Mouse (Mus musculus) brain, adult 2 months (tissue): ENCODE measurements around the gene Adh7.

Experiments used
- DNase-seq: peaks from one replicate; pipeline ENCODE4 v3.0.0; 2011; ENCODE audit warnings: low read depth, low spot score

Gene Adh7

DNA sequence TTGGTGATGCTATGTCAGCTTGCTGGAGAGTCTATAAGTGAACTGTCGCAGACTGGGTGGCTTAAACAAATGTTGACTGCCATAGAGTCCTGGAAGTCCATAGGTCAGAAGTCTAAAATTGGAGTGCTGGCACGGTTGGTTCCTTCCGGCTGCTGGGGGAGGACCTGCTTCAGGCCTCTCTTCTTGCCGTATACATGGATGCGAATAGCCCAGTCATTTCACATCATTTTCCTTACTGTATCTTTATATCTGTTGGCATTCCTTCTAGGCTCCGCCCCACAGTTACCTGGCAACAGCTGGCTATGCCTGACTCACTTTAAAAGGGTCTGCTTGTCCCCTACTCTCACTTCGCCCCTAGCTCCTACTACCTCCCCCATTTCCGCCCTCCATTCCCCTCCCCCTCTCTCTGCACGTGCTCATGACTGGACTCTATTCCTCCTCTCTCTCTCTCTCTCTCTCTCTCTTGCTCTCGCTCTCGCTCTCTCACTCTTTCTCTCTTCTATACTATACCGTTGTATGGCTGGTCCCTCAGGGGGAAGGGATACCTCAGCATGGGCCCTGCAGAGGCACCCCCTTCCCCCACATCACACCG is 6.9 kb downstream of the Adh7 start:
- no peak for DNase-seq

DNA sequence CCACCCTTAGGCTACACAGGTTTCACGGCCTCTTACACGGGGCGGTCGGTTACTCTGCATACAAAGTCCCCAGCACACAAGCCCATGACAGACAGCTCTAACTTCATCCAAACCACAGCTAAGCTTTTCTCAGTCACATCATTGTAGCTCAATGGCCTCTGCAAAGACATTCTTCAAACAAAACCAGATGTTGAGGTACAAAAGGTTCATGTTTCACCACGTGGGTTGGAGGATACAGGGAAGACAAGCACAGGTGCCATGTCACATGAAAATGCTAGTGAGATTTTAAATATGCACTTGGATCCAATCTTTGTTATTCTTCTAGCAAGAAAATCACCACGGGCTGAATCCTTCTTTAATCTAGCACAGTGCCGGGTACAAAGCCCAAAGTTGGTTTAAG is 7.8 kb downstream of the Adh7 start:
- DNase-seq = no peak

DNA sequence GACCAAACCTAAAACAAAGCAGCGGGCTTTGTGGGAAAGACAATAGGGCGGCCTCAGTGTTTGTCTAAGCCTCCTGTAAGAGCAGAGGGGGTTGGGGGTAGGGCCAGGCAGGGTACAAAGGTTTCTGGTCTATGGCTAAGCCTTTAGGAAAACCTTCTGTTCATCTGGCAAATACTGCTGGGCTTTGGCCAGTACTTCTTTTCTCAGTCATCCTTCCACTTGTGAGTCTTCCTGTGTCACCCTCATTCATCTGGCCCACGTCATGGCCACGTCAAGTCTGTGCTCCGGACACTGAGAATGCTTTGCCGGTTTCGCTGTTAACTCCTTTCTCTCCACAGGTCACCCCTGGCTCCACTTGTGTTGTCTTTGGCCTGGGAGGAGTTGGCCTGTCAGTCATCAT is 8.3 kb downstream of the Adh7 start:
- no peak for DNase-seq

DNA sequence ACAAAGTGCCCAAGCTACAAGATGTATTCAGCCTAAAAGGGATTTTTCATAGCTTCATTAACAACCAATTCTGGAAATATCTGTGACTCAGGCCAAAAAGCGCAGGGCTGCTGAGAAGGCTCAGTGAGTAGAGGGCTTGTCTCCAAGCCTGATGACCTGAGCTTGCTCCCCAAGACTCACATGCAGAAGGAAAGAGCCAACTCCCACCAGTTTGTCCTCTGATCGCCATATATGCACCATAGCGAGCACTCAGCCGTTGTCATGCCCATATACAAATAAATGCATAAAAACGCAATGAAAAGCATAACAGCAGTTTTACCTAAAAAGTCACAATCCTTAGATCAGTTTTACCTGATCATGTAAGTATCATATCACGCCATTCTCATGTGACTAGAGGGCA is 8.9 kb downstream of the Adh7 start:
- no peak for DNase-seq

DNA sequence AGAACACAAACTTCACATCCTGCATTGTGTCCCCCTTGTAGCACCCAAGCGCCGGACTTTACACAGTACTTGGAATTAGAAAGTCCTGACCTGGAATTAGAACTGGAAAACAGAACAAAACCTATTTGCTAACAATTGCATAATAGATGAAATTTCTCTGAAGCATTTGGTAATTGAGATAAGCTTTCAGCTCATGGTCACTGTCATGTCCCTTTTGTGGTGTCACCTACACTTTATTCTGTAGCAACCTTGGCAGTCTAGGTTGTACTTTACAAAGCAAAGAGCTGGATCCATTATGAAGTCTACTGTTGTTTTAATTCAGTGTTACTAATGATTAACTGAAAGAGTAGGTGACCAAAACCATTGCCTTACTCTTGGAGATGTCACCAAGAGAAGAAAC is 9.5 kb downstream of the Adh7 start:
- DNase-seq = no peak

DNA sequence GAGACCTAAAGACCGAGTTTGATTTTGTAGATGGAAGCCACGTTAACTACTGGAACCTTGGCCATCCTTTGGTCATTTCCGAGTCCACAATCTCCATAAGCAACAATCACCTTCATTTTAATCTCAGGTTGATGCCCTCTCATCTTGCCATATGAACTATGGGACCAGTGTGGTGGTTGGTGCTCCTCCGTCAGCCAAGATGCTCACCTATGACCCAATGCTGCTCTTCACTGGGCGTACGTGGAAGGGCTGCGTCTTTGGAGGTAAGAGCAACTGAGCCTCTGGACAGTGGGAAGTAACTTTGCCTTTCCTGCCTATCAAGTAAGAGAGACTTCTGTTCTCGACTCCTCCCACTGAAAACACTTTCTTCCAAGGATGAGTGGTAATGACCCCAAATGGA is 10.2 kb downstream of the Adh7 start:
- DNase-seq = no peak

DNA sequence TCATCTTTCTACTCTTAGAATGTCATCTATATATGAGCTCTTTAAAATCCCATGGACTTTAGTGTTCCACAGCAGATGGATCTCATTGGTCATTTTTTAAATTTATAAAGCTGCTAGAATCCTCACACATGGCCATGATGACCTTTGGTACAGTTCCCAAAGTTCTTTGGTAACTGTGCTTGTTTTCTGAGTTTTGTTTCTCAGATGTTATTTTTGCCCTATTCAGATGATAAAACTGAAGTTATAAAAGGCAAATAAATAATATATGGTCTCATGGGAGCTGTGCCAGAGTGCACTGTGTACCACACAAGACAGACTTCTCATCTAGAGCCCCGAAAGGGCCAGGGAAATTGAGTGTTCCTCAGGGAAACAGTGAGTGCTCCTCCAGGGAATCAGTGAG is 11.9 kb downstream of the Adh7 start:
- DNase-seq = no peak

DNA sequence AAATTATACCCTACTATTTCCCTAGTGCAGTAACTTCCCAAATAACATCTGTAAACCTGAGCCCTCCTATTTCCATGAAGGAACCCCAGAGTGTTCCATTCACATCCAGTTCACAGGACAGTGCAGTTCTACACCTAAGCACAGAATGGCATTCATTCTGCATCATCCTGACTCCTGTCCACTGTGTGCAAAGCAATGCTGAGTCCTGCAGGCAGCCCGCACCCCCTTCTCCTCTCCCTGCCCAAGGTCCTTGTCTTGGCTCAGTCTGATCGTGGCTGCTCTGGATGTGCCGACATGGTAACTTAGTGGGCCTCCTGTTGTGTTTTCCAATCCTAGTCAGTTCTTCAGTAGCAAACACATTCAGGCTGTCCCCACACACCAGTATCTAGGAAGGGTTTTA is 12.7 kb downstream of the Adh7 start:
- no peak for DNase-seq

DNA sequence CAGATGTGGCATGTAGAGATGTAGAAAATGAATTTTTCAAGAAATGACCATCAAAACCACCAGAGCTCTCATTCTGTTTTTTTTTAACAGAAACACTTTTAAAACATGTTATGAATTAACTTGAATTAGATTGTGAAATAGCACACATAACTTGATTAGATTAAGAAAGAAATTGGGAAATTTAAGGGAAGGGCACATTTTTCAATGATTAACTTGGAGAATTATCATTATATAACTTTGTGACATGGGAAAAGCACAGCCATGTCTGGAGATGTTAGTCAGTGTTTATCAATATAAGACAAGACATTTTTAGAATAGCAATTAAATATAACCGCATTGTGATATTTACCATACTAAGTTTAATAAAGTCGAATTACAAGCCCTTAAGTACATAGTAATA is 14.0 kb downstream of the Adh7 start:
- no peak for DNase-seq

DNA sequence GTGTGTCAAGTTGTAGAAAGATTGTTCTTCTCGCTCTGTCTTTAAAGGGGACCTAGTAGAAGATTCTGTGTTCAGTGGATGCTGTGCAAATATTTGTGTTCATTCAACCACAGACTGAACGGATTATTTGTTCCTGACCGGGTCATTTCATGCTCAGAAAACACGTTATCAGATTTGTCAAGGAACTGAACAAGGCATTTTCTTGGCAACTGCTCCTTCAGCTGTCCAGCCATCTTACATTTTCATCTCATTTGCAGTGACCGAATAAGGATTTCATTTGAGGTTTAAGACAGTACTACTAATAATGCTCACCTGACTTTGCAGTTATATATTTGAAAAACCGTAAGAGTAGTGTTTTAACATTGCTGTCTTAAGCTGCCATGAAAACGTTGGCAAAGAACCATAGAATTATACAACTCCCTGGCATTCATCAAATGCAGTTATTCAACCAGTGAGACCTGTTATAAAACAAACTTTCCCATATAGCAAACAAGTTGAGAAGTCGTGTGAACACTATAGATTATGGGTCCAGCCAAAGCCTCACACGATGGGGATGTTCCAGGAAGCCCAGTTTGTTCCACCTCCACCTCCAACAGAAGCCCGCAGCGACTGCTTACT is 19.1 kb downstream of the Adh7 start:
- DNase-seq = peak; percentile 22

DNA sequence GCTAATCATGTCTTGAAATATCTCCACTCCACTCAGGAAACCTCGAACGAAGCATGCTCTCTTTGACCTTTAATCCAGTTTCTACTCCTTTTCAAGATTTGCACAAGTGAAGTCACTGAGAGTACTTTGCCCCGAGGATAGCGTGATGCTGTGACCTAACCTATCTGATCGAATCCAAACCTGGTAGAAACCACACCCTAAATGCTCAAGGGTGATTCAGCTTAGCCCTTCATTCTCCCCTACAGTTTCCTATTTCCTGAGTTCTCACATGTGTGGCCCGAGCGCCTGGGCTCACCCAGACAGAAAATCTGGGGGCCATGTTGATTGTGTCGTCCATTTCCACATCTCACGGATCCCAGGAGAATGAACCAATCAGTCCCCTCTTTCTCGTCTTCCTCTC is 20.5 kb downstream of the Adh7 start:
- no peak for DNase-seq

DNA sequence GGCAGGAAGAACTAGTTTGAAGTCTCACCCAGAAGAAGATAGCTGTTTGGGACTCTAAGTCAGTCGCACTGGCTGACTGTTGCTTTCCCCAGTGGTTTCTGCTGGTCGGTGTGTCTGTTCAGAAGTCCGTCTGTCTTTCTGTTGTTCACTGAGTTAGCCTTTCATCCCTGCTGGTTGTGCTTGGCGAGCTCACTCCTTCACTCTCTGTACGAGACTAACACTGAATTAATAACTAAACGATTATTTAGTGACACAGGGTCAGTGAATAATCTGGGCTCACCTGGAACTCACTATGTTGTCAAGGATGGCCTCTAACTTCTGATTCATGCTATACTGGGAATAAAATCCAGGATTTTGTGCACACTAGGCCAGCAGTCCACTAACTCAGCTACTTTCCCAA is 21.9 kb downstream of the Adh7 start:
- DNase-seq = no peak

DNA sequence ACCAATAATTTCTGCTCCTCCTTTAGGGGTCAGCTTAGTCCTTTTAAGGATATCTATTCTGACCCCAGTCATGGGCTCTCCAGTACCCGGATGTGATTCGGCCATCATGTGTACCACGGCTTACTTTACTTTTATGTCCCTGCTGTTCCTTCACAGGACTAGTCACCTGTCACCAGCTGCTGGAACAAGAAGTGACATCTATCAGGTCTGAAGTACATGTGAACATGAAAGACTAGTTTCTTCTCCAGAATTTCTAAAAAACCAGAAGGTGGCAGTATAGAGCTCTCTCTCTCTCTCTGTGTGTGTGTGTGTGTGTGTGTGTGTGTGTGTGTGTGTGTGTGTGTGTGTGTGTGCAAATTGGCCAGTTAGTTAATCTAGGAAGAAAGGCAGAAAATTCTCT is 22.9 kb downstream of the Adh7 start:
- peak; percentile 13 for DNase-seq

DNA sequence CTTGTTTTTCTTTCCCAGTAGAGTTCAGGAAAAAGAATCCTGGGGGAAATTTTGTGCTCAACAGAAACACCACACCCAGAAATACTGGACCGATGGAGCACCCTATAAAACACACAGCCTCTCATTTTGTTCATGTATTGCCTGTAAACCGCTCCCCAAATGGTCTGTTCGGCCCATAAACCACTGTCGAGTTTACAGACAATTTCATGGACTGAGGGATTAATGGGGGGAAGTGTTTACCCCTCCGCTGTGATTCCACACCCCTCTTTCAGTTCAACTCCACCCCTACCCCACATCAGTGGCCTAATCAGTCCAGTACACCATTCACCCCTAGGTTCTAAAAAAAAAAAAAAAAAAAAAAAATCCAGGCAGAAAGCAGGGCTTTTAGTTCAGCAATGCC is 23.4 kb downstream of the Adh7 start:
- no peak for DNase-seq

DNA sequence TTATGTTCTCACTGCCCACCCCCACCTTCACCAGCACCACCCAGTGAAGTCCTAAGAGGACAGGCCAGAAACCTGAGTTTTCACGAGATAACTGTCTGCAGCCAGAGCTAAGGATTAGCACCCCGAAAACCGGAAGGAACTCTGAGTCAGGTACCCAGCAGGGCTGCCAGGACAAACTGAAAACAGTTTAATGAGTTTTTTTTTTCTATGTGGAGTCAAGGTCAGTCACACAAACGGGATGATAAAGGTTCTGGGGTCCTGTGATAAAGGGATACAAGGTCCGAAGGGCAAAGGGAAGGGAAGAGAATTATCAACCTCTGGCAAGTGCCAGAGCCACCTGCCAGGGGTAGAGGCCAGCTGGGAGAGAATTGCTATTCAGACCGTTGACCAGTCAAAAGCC is 23.8 kb downstream of the Adh7 start:
- no peak for DNase-seq

DNA sequence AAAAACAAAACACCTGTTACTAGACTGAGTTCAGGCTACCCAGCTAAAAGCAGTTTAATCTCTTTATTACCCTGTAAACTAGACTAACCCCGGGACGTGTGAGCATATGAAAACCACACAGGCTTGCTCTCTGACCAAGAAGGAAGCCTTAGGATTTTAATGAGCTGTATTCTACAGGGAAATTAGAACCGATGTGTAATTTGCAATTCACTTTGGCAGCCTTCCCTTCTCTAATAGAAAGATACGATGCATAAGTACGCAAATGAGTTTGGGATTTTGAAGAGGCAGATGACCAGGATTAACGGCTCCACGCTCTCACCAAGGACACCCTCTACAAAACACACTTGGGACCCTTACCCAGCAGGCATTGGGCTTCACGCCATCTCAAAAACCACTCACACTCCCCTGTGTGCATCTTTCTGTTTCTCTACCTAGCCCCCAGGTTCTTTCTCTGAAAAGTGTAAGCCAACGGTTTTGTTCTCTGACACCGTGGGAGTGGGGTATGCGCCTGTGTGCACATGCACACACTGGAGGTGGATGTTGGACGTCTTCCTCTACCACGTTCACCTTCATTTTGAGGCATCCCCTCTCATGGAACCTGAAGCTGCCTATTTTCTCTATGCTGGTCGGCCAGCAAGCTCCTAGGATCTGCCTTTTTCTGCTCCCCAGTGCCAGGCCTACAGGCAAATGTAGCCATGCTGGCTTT is 24.6 kb downstream of the Adh7 start:
- DNase-seq = no peak

DNA sequence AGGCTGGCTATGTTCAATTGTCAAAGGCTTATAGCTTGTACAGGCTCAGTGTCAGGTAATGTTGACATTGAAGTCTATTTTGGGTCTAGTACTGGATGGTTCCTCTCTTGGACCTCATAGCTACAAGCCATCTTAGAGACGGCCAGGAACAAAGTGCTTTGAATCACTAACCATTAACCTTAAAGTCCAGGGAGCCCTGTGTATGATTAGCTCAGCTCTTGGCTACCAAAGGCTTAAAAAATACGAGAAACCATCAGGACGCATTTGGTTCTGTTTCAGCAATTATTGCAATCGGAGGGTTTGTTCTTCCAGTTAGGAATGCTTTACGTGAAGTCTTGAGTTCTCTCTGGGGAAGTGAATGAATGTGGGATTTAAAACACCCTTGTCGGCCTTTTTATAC is 25.4 kb downstream of the Adh7 start:
- DNase-seq = no peak

DNA sequence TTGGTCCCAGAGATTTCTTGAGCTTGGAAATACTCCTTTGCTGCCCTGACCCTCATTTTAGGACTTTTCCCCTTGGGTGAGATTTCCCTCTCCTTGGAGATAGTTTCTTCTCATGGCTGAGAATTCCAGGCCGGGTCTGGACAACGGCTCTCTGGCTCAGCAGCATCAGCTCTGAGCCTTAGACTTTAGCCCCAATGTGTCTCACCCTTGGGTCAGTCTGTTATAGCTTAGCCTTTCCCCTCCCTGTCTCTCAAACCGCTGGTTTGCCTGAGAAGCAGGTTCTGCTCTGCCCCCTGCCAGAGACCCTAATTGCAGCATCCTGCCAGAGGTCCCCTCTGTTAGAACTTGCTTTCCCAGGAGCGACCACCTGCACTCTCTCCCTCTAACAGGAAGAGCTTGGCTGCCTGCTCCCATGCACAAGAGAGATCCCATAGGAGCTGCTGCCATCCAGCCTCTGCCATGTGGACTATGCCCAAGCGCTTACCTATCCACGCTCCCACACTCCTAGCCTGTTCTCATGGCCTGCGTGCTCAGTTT is 26.8 kb downstream of the Adh7 start:
- DNase-seq = no peak

DNA sequence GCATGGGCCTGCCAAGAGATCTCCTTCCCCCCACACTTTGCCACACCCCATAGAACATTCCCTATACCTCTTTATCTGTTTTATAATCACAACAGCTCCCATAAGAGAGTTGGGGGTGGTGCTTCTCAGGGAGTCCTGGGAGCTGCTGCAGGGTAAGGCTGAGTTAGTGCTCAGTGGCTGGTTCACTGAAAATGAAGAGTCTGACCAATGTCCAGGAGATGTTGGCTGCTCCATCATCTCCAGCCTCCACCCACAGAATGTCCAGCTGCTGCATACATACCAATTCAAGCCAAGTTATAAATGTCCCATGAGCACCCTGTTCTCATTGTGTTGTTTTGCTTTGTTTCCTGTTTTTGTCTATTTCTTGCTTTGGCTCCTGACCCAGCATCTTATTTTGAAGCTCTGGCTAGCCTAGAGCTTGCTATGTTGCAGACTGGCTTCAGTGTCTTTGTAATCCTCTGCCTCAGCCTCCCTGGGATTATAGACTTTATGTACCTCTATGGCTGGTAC is 29.0 kb downstream of the Adh7 start:
- DNase-seq = no peak

DNA sequence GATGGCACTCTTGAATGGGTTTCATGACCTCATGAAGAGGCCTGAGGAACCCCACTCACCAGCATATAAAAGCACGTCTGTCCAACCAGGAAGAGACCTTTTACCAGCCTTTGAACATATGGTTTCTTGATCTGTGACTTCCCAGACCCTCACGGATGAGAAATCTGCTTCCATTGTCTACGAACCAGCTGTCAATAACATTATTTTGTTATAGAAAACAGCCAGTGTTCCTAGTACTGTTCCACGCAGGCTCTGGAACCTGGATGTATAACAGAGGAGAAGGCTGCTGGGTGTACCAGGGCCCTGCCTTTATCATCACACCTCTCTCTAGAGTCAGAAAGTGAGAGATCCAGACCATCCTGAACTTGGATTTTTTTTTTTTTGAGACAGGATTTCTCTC is 29.7 kb downstream of the Adh7 start:
- DNase-seq = no peak

DNA sequence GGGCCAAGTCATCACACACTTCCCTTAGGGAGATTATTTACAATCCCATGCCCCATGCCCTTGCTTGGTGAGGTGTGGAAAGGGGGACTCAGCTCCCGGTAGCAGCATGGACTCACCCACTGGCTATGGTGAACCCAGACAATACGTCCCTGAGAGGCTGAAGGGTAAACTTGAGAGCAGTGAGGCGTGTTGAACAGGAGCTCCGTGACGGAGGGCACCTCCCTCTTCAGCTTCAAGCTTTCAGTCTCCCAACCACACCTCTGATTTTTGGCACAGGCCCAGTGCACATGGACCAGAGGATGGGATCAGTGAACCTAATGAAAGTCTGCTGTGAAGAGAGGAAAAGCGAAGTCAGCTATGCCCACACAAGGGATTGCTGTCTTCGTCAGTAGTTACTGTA is 30.5 kb downstream of the Adh7 start:
- DNase-seq = no peak

DNA sequence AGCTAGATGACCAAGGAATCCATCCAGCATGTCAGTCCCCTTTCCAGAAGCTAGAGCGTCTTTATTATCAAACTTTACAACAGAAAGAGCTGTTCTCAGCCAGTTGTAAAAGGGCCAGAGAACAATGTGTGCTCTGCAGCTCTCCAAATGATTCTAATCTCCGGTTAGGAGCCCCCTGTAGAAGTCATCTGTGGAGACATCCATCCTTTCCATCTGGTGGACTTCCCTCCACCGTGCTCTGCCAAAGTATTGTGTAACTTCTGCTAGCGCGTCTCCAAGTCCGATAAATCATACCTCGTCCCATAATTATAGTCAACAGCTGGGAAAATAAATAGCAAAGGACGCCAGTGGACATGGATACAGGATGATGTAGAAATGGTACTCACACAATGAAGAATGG is 31.2 kb downstream of the Adh7 start:
- no peak for DNase-seq

DNA sequence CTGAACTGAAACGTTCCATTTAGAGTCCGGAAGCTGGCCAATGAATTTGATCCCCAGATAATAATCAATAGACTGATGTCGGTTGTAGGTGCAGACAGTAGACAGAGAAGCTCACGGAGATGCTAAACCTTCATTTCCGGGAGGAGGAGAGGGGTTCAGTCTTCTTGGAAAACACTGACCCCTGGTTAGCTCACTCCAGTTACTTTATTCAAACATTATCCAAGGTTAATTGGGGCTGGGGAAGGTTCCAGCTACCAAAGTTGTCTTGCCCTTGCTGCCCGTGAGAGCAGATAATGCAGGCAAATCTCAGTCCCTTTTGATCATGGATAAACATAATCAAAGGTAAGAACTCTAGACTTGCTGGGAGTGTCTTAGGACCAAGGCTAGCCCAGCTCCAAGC is 33.6 kb downstream of the Adh7 start:
- DNase-seq = no peak
